Mouse (Mus musculus) midbrain, postnatal 0 days (tissue): ENCODE results near the gene Dcp1b. TPM values are rescaled to one million over a fixed set of nuclear protein-coding genes. Genes with fewer than 3 reads are reported as not detected.
A peak's percentile ranks its signal among the peaks of the same experiment; 100 is the strongest.

Experiments used
- ATAC-seq: fragments of 200-750 bp; cut with Nextera tagmentation; 2 replicates; pipeline ENCODE4 v1.8.0; 2017; ENCODE audit warnings: moderate number of reproducible peaks, mild to moderate bottlenecking, moderate TSS enrichment, moderate library complexity; ENCODE audit not compliant: low FRiP score
- DNase-seq: peaks from one replicate; pipeline ENCODE4 v3.0.0-alpha.2; 2015; ENCODE audit warnings: low spot score
- H3K27ac ChIP-seq: fragments of 300-500 bp; sonication (generic); 2 replicates; pipeline ENCODE4 v1.5.1; 2014; ENCODE audit warnings: low read depth, mild to moderate bottlenecking, low read length, mixed read lengths
- H3K27me3 ChIP-seq: fragments of 300-500 bp; sonication (generic); 2 replicates; pipeline ENCODE4 v1.6.1; 2014; ENCODE audit warnings: low read length, control low read depth, mixed read lengths; ENCODE audit not compliant: insufficient read depth
- H3K36me3 ChIP-seq: fragments of 300-500 bp; sonication (generic); 2 replicates; pipeline ENCODE4 v1.6.1; 2014; ENCODE audit warnings: low read length, control low read depth, mixed read lengths; ENCODE audit not compliant: insufficient read depth
- H3K4me1 ChIP-seq: fragments of 300-500 bp; sonication (generic); 2 replicates; pipeline ENCODE4 v1.6.1; 2014; ENCODE audit warnings: mild to moderate bottlenecking, control low read depth, antibody characterized with exemption, low read length, mixed read lengths; ENCODE audit not compliant: insufficient read depth
- H3K4me2 ChIP-seq: fragments of 300-500 bp; sonication (generic); 2 replicates; pipeline ENCODE4 v1.6.1; 2014; ENCODE audit warnings: low read depth, mild to moderate bottlenecking, low read length, mixed read lengths; ENCODE audit not compliant: poor library complexity, severe bottlenecking
- H3K4me3 ChIP-seq: fragments of 300-500 bp; sonication (generic); 2 replicates; pipeline ENCODE4 v1.5.1; 2014; ENCODE audit warnings: low read depth, mild to moderate bottlenecking, low read length, moderate library complexity
- H3K9ac ChIP-seq: fragments of 300-500 bp; sonication (generic); replicated peaks from 2 replicates; pipeline ENCODE4 v1.6.1; 2014; ENCODE audit warnings: mild to moderate bottlenecking, low read length, moderate library complexity, mixed read lengths; ENCODE audit not compliant: poor library complexity, severe bottlenecking
- H3K9me3 ChIP-seq: fragments of 300-500 bp; sonication (generic); 2 replicates; pipeline ENCODE4 v1.6.1; 2016; ENCODE audit warnings: low read length, control low read depth
- CTCF ChIP-seq: IDR thresholded peaks from 2 replicates; pipeline ENCODE4 v1.5.1; 2016; ENCODE audit warnings: antibody characterized with exemption, mild to moderate bottlenecking
- WGBS: fragments of 180-500 bp; shearing (Covaris S2); extraction: QIAGEN DNeasy Blood & Tissue Kit; methylation state at CpG from one replicate; pipeline ENCODE4 v1.1.7; 2014; 5-methylcytosine and 5-hydroxymethylcytosine counted together
- polyA plus RNA-seq: library from polyadenylated mRNA; unstranded; fragments of >200 nt; fragmentation: Nextera tagmentation; extraction: Ambion mirVana; gene quantifications from 2 replicates; pipeline ENCODE4 v1.2.1, GENCODE M21; 2015
- total RNA-seq: library from RNA; depleted of rRNA; stranded (reverse); fragments of >200 nt; gene quantifications from 2 replicates; pipeline ENCODE4 v1.2.3, GENCODE M21; 2014

Gene Dcp1b
- total and polyA plus RNA-seq, 2 experiments from 2014 or later: 11.7 to 22.6 TPM

GRCm38 (mm10) chr6:119220297-119220696 is 45.2 kb downstream of the Dcp1b start:
- peaks cover 23% of the 10 kb centered on the region for H3K36me3 ChIP-seq
- H3K4me1 ChIP-seq: no peaks in the 10 kb centered on the region
- H3K9me3 ChIP-seq: no peaks in the 10 kb centered on the region
- H3K27ac ChIP-seq: no peak overlapping the region
- ATAC-seq: peak; percentile 59; the same call in 1 of the 2 replicates
- peak; percentile 94 for TF ChIP-seq CTCF
- no peak overlapping the region for H3K4me3 ChIP-seq
- WGBS: 40% methylated on average over 10 of the region's 10 CpGs
- H3K27me3 ChIP-seq: no peaks in the 10 kb centered on the region
- H3K4me2 ChIP-seq: no peak overlapping the region
- DNase-seq: peak; percentile 82
- no peak overlapping the region for H3K9ac ChIP-seq

- Histone ChIP-seq H3K4me2 (no peak overlapping the region), H3K27me3 (no peaks in the 10 kb centered on the region)
- WGBS: 41% methylated on average over 13 of the region's 13 CpGs
These were observed 49.6 kb downstream of the Dcp1b start for GRCm38 (mm10) chr6:119224451-119225195.

GRCm38 (mm10) chr6:119225226-119225625 is 50.2 kb downstream of the Dcp1b start:
- Histone ChIP-seq H3K27me3 (no peaks in the 10 kb centered on the region), H3K4me3 (no peak overlapping the region), H3K36me3 (no peaks in the 10 kb centered on the region), H3K4me1 (no peaks in the 10 kb centered on the region), H3K9me3 (no peaks in the 10 kb centered on the region), H3K9ac (no peak overlapping the region), H3K27ac (no peak overlapping the region), H3K4me2 (no peak overlapping the region)
- DNase-seq (no peak), ATAC-seq (no peak)
- TF ChIP-seq CTCF: no peak
- 85% methylated on average over 12 of the region's 12 CpGs for WGBS

More at GRCm38 (mm10) chr6:119224451-119225195, 49.6 kb downstream of the Dcp1b start:
- Histone ChIP-seq H3K27ac (no peak overlapping the region), H3K9me3 (no peaks in the 10 kb centered on the region), H3K4me3 (no peak overlapping the region), H3K9ac (no peak overlapping the region), H3K36me3 (no peaks in the 10 kb centered on the region), H3K4me1 (no peaks in the 10 kb centered on the region)
- no peak for TF ChIP-seq CTCF
- ATAC-seq: peak; percentile 62
- DNase-seq: peak; percentile 71

DNA sequence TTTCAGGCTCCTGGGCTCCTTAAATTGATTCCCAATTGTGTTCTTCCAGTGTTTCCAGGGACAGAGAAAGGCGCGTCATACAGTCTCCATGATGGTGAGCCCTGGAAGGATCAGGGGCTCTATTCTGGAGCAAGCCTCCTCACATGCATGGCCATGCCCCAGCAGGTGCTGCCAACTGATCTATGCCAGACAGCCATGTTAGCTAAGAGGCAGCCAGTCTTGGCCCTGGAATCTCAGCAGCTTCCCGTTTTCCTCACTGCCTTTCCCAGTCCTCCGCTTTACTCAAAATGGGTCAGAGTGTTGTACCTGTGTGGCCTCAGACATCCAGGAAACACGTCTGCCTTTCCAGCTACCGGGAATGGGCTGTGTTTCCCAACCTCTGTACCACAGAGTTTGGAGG is 50.7 kb downstream of the Dcp1b start:
- H3K9ac ChIP-seq: no peak overlapping the region
- no peaks in the 10 kb centered on the region for H3K9me3 ChIP-seq
- H3K27me3 ChIP-seq: no peaks in the 10 kb centered on the region
- H3K36me3 ChIP-seq: no peaks in the 10 kb centered on the region
- DNase-seq: no peak
- WGBS: 83% methylated on average over 6 of the region's 6 CpGs
- no peak for TF ChIP-seq CTCF
- no peak overlapping the region for H3K4me3 ChIP-seq
- H3K4me2 ChIP-seq: no peak overlapping the region
- ATAC-seq: no peak
- H3K27ac ChIP-seq: no peak overlapping the region
- no peaks in the 10 kb centered on the region for H3K4me1 ChIP-seq

DNA sequence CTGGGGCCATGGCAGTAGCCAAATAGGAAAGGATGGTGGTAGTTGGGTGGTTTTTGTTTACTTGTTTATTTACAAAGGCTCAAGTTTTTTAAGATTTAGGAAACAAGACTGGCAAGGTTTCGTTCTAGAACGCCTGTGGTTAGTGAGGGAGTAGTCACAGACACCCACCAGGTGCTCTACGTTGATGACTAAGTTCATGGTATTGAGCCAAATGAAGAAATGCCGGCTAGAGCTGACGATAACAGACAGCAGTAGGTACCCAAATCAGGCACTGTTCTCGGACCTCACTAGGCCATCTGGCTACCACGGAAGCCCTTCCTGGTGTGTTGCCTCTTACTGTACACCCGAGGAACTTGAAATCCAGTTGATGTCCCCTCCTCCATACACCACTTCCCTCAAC is 51.9 kb downstream of the Dcp1b start:
- Histone ChIP-seq H3K4me2 (no peak overlapping the region), H3K4me3 (no peak overlapping the region), H3K27ac (no peak overlapping the region), H3K36me3 (no peaks in the 10 kb centered on the region), H3K9me3 (no peaks in the 10 kb centered on the region), H3K27me3 (no peaks in the 10 kb centered on the region), H3K4me1 (no peaks in the 10 kb centered on the region), H3K9ac (no peak overlapping the region)
- WGBS: 91% methylated on average over 8 of the region's 8 CpGs
- DNase-seq (no peak), ATAC-seq (no peak)
- TF ChIP-seq CTCF: no peak

DNA sequence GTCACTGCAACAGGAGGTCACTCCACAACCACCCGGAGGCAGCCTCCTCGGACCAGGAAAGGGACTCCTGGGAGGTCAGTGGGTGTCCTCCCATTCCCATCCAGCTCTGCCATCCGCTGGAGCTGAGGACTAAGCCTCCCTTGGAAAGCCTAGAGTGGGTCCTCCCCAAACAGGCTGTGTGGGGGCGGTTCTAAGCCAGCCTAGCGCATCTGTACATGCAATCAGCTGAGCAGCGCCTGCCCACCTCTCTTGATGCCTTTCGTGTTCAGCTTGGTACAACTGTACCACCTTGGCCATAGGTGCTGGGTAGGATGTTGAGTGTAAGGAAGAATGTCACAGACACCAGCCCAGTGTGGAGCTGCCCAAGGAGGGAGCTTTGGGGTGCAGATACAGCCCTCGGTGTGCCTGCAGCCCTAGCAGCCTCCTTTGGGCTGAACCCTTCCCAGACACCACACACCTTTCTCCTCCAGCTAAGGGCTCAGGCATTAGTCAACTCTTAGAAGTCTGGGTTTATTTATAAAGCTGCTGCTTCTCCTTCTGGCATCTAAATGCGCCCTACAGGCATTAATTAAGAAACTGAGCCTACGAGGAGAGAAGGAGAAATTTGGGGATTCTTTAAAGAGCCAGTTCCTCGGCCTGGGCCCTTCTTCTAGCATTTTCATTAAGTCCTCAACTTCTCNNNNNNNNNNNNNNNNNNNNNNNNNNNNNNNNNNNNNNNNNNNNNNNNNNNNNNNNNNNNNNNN is 54.0 kb downstream of the Dcp1b start:
- no peaks in the 10 kb centered on the region for H3K36me3 ChIP-seq
- H3K27ac ChIP-seq: no peak overlapping the region
- no peak overlapping the region for H3K4me3 ChIP-seq
- DNase-seq (no peak), ATAC-seq (no peak)
- no peak overlapping the region for H3K9ac ChIP-seq
- WGBS: 84% methylated on average over 11 of the region's 11 CpGs
- H3K4me2 ChIP-seq: no peak overlapping the region
- H3K9me3 ChIP-seq: no peaks in the 10 kb centered on the region
- H3K27me3 ChIP-seq: no peaks in the 10 kb centered on the region
- TF ChIP-seq CTCF: no peak
- H3K4me1 ChIP-seq: no peaks in the 10 kb centered on the region
